26 mouse cellular contexts compared by ENCODE assay signal in genomic region chr1:54933646-54934045, GRCm38 (mm10).
"Had no signal": no experiment of that assay in that cellular context is flagged by ENCODE, and none has a peak within 500 bp of the region (broad histone marks: within the 10 kb centered on the region; RNA-seq: fewer than 3 reads in every experiment).

No protein-coding gene starts in this region.

- H3K9me3 ChIP-seq: heart, embryonic 13.5 days; heart, embryonic 15.5 days; hindbrain, embryonic 13.5 days; hindbrain, embryonic 15.5 days; kidney, embryonic 15.5 days; limb, embryonic 10.5 days; limb, embryonic 12.5 days; liver, embryonic 13.5 days; liver, embryonic 15.5 days had no signal

- H3K27ac ChIP-seq: gastrocnemius, adult 2 months; heart, adult 2 months; heart, embryonic 13.5 days; heart, embryonic 15.5 days; hindbrain, embryonic 13.5 days; hindbrain, embryonic 15.5 days; hindbrain, postnatal 0 days; kidney, embryonic 15.5 days; kidney, postnatal 0 days; layer of hippocampus, adult 2 months; left cerebral cortex, adult 2 months; limb, embryonic 10.5 days; limb, embryonic 12.5 days; liver, embryonic 13.5 days; liver, embryonic 15.5 days had no signal

- H3K9ac ChIP-seq: heart, embryonic 13.5 days; heart, embryonic 15.5 days; hindbrain, embryonic 13.5 days; hindbrain, embryonic 15.5 days; kidney, embryonic 15.5 days; limb, embryonic 12.5 days; liver, embryonic 13.5 days; liver, embryonic 15.5 days had no signal

- H3K27me3 ChIP-seq: heart, embryonic 13.5 days; heart, embryonic 15.5 days; hindbrain, embryonic 13.5 days; hindbrain, embryonic 15.5 days; kidney, embryonic 15.5 days; limb, embryonic 12.5 days; liver, embryonic 13.5 days; liver, embryonic 15.5 days had no signal

- DNase-seq: gastrocnemius, adult 2 months; gastrocnemius, postnatal 10 days; gastrocnemius, postnatal 25 days; heart, adult 2 months; heart, postnatal 14 days; heart, postnatal 36 days; kidney, adult 11 months; kidney, adult 2 months; kidney, adult 9 months; kidney, postnatal 25 days; kidney, postnatal 4 days; liver; liver, embryonic 13.5 days had no signal

- H3K36me3 ChIP-seq: heart, embryonic 13.5 days; heart, embryonic 15.5 days; hindbrain, embryonic 13.5 days; hindbrain, embryonic 15.5 days; kidney, embryonic 15.5 days; limb, embryonic 10.5 days; limb, embryonic 12.5 days; liver, embryonic 13.5 days; liver, embryonic 15.5 days had no signal

- H3K4me1 ChIP-seq: hindbrain, embryonic 13.5 days; hindbrain, embryonic 15.5 days; kidney, embryonic 15.5 days; liver, embryonic 13.5 days; liver, embryonic 15.5 days had no signal

- ATAC-seq: hindbrain, postnatal 0 days; intestine, embryonic 16.5 days had no signal

- H3K4me3 ChIP-seq: gastrocnemius, adult 2 months; heart, adult 2 months; heart, embryonic 13.5 days; heart, embryonic 15.5 days; hindbrain, embryonic 13.5 days; hindbrain, embryonic 15.5 days; kidney, embryonic 15.5 days; layer of hippocampus, adult 2 months; left cerebral cortex, adult 2 months; limb, embryonic 10.5 days; limb, embryonic 12.5 days; liver, embryonic 13.5 days; liver, embryonic 15.5 days had no signal
